Mouse (Mus musculus): ENCODE measurements at regions not wholly inside any gene's neighbourhood (a gene's known extent, or its start where the extent isn't known, plus 50 kb on each side); places are given as distances from the start of the nearest gene placed in this dataset.

DNA sequence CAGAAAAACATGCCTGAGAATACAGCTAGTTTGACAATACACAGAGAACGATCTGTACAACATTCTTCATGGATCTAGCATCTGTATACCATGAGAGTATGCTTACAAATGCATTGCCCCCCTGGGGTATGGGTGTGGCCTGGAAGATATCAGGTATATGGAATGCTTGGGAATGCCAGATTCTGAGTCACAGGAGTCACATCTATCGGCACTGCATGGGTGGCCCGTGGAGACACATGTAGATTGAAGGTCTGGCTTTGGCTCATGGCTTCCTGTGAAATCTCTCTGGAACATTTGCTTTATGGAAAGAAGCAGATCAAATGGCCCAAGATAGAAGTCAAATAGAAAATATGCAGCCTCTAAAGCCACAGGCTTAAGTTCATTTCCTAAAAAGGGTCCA is 59.6 kb downstream of the Kcne4 start:
- Histone ChIP-seq H3K4me1 (no peaks in the 10 kb centered on the region), H3K27ac (replicated peaks) (no peak overlapping the region), H3K27me3 (no peaks in the 10 kb centered on the region), H3K4me2 (replicated peaks) (no peak overlapping the region), H3K4me3 (no peak overlapping the region), H3K9ac (replicated peaks) (no peak overlapping the region), H3K9me3 (no peaks in the 10 kb centered on the region), H3K36me3 (no peaks in the 10 kb centered on the region)
- WGBS, result 90% methylated on average over 3 of the region's 3 CpGs
- ATAC-seq (replicated peaks), result no peak

DNA sequence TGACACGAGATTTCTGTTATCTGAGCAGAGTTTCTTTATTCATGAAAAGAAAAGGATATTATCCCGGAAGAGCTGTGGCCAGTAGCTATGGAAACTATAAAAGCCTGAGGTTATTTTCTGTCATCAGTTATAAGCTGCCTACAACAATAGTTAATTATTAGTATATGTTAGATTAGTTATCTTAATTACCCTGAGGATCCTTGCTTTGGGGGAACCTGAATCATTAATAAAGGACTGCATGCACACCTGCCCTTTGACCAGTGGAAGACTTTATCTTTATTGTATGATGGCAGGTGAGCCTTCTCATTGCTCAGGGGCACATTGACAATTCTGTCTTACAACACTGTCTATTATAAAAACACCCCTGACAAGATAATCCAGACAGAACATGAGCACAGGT is 62.7 kb downstream of the Kcne4 start:
- Histone ChIP-seq H3K27me3 (no peaks in the 10 kb centered on the region), H3K4me3 (no peak overlapping the region), H3K9me3 (no peaks in the 10 kb centered on the region), H3K4me2 (replicated peaks) (no peak overlapping the region), H3K27ac (replicated peaks) (no peak overlapping the region), H3K9ac (replicated peaks) (no peak overlapping the region), H3K36me3 (no peaks in the 10 kb centered on the region), H3K4me1 (no peaks in the 10 kb centered on the region)
- WGBS, result 63% methylated on average over 2 of the region's 2 CpGs
- no peak for ATAC-seq (replicated peaks)

DNA sequence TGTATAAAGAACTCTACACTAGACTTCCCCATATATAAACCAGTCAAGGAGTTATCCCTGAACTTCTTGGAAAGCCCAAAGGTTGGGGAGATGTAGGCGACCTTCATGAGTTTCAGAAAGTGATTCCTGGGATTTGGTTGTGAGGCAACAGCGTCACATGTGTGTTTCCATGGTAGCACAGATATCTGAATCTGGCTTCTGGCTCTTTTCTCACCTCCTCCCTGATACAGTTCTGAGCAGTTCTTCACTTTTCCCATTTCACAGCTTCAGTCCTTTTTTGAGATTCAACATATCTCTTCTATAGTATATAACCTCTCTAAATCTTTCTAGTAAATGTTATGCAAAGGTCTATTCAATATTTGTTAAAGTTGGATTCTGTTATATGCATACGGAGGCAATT is 65.9 kb downstream of the Kcne4 start:
- no peak for ATAC-seq (replicated peaks)
- H3K36me3 ChIP-seq, result no peaks in the 10 kb centered on the region
- H3K27me3 ChIP-seq, result no peaks in the 10 kb centered on the region
- H3K9ac ChIP-seq (replicated peaks), result no peak overlapping the region
- H3K27ac ChIP-seq (replicated peaks), result no peak overlapping the region
- no peak overlapping the region for H3K4me2 ChIP-seq (replicated peaks)
- no peaks in the 10 kb centered on the region for H3K9me3 ChIP-seq
- WGBS, result 84% methylated on average over 3 of the region's 3 CpGs
- H3K4me1 ChIP-seq, result no peaks in the 10 kb centered on the region
- no peak overlapping the region for H3K4me3 ChIP-seq

DNA sequence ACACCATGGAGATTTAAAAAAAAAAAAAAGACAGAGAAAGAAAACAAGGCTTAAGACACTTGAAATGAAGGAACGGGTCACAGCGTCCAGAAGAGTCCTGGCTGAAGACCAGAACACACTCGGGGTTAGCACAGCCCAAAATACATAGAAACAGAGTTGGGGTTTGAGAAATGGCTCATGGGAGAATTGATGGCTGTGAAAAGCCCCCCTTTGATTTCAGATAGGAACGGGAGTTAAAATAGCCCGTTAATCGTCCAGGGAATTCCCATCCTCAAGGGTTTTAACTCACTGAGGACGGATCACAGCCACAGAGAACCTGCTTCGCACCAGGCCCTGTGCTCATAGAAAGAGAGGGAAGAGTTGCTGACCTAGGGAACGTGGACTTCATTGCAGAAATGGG is 72.7 kb downstream of the Kcne4 start:
- H3K9me3 ChIP-seq, result no peaks in the 10 kb centered on the region
- no peaks in the 10 kb centered on the region for H3K4me1 ChIP-seq
- H3K27ac ChIP-seq (replicated peaks), result no peak overlapping the region
- no peak overlapping the region for H3K4me3 ChIP-seq
- no peak for ATAC-seq (replicated peaks)
- H3K4me2 ChIP-seq (replicated peaks), result no peak overlapping the region
- 83% methylated on average over 9 of the region's 9 CpGs for WGBS
- H3K36me3 ChIP-seq, result no peaks in the 10 kb centered on the region
- H3K27me3 ChIP-seq, result no peaks in the 10 kb centered on the region
- H3K9ac ChIP-seq (replicated peaks), result no peak overlapping the region

DNA sequence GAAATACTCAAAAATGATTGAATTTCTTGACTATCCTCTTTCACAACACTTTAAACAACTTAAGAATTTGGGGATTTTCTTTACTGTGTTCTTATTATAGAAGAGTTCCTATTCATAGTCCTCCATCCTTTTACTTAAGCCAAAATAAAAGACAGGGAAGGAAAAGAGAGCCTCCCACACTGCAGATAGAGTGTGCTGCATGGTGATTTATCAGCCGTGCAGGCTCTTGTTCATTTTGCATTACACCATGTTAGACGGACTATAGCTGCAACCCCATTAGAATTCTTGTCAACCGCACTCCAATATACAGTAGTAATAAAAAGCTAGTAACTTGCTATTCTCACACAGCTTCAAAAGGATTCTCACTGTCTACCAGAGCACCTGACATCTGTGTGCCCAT is 74.8 kb downstream of the Kcne4 start:
- H3K27ac ChIP-seq (replicated peaks), result no peak overlapping the region
- no peak overlapping the region for H3K9ac ChIP-seq (replicated peaks)
- no peaks in the 10 kb centered on the region for H3K4me1 ChIP-seq
- no peak for ATAC-seq (replicated peaks)
- 89% methylated on average over 3 of the region's 3 CpGs for WGBS
- H3K36me3 ChIP-seq, result no peaks in the 10 kb centered on the region
- no peak overlapping the region for H3K4me2 ChIP-seq (replicated peaks)
- H3K4me3 ChIP-seq, result no peak overlapping the region
- no peaks in the 10 kb centered on the region for H3K9me3 ChIP-seq
- H3K27me3 ChIP-seq, result no peaks in the 10 kb centered on the region

- no peak for ATAC-seq (replicated peaks)
- no peak overlapping the region for H3K9ac ChIP-seq (replicated peaks)
- H3K36me3 ChIP-seq, result no peaks in the 10 kb centered on the region
- H3K9me3 ChIP-seq, result no peaks in the 10 kb centered on the region
- H3K4me2 ChIP-seq (replicated peaks), result no peak overlapping the region
- H3K4me3 ChIP-seq, result no peak overlapping the region
- H3K27ac ChIP-seq (replicated peaks), result no peak overlapping the region
- no peaks in the 10 kb centered on the region for H3K27me3 ChIP-seq
- H3K4me1 ChIP-seq, result no peaks in the 10 kb centered on the region
- WGBS, result 87% methylated on average over 4 of the region's 4 CpGs
These were observed 77.7 kb downstream of the Kcne4 start for GRCm38 (mm10) chr1:78894301-78894700.

DNA sequence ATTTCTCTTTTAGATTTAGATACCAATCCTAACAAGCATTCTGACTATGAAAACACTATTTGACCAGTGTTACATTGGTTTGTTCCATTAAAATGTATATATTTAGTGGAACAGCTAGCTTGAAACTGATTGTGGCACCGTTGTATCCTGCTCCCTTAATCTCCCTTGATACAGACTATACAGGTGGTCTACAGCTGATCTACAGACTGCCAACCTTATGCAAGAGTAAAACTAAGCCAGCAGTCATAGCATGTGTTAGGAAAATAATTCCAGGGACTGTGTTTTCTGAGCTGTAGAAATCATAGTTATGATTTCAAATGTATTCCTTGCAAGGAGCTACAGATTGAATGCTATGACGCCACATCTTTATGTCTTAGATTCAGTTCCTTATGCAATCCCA is 78.6 kb downstream of the Kcne4 start:
- no peak overlapping the region for H3K27ac ChIP-seq (replicated peaks)
- no peak overlapping the region for H3K9ac ChIP-seq (replicated peaks)
- H3K4me1 ChIP-seq, result no peaks in the 10 kb centered on the region
- no peak overlapping the region for H3K4me3 ChIP-seq
- H3K27me3 ChIP-seq, result no peaks in the 10 kb centered on the region
- H3K4me2 ChIP-seq (replicated peaks), result no peak overlapping the region
- 0 out of 2 replicates have a peak, but pooled peaks have one; percentile 46 for ATAC-seq (replicated peaks)
- WGBS, result 80% methylated on average over 2 of the region's 2 CpGs
- H3K9me3 ChIP-seq, result no peaks in the 10 kb centered on the region
- no peaks in the 10 kb centered on the region for H3K36me3 ChIP-seq

GRCm38 (mm10) chr1:78907591-78907990 is 91.0 kb downstream of the Kcne4 start:
- 79% methylated on average over 1 of the region's 1 CpGs for WGBS
- Histone ChIP-seq H3K4me2 (replicated peaks) (no peak overlapping the region), H3K4me3 (no peak overlapping the region), H3K27me3 (no peaks in the 10 kb centered on the region), H3K36me3 (no peaks in the 10 kb centered on the region), H3K27ac (replicated peaks) (no peak overlapping the region), H3K9me3 (no peaks in the 10 kb centered on the region), H3K4me1 (no peaks in the 10 kb centered on the region), H3K9ac (replicated peaks) (no peak overlapping the region)
- ATAC-seq (replicated peaks), result no peak

- Histone ChIP-seq H3K27me3 (no peaks in the 10 kb centered on the region), H3K4me3 (no peak overlapping the region), H3K9me3 (no peaks in the 10 kb centered on the region), H3K9ac (replicated peaks) (no peak overlapping the region), H3K4me2 (replicated peaks) (no peak overlapping the region), H3K36me3 (no peaks in the 10 kb centered on the region), H3K4me1 (no peaks in the 10 kb centered on the region), H3K27ac (replicated peaks) (no peak overlapping the region)
- WGBS, result 35% methylated on average over 5 of the region's 5 CpGs
- no peak for ATAC-seq (replicated peaks)
These were observed 91.4 kb downstream of the Kcne4 start for GRCm38 (mm10) chr1:78907991-78908390.

DNA sequence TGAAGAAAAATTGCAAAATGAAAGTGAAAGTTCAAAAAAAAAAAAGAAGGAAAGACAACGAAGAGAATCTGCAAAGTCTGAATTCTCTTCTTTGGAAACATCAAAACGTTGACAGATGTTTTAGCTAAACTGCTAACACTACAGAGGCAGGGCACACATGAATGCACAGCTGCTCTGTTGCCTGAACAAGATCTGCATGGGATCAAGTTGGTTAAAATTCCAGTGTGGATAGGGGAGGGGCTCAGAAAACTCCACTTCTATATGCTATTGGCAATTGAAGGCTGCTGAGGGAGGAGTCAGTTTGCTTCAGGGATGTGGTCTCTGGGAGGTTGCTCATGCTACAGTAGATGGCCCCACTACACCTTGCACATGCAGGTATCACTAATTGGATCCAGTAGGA is 97.2 kb downstream of the Kcne4 start:
- H3K9me3 ChIP-seq, result no peaks in the 10 kb centered on the region
- H3K4me3 ChIP-seq, result no peak overlapping the region
- WGBS, result 66% methylated on average over 2 of the region's 2 CpGs
- no peaks in the 10 kb centered on the region for H3K4me1 ChIP-seq
- ATAC-seq (replicated peaks), result no peak
- no peaks in the 10 kb centered on the region for H3K36me3 ChIP-seq
- H3K4me2 ChIP-seq (replicated peaks), result no peak overlapping the region
- no peaks in the 10 kb centered on the region for H3K27me3 ChIP-seq
- no peak overlapping the region for H3K9ac ChIP-seq (replicated peaks)
- no peak overlapping the region for H3K27ac ChIP-seq (replicated peaks)

- Histone ChIP-seq H3K27ac (replicated peaks) (no peak overlapping the region), H3K9ac (replicated peaks) (no peak overlapping the region), H3K27me3 (no peaks in the 10 kb centered on the region), H3K36me3 (no peaks in the 10 kb centered on the region), H3K4me2 (replicated peaks) (no peak overlapping the region), H3K9me3 (no peaks in the 10 kb centered on the region), H3K4me1 (no peaks in the 10 kb centered on the region), H3K4me3 (no peak overlapping the region)
- WGBS, result 3% methylated on average over 1 of the region's 1 CpGs
- no peak for ATAC-seq (replicated peaks)
These were observed 103.3 kb downstream of the Kcne4 start for GRCm38 (mm10) chr1:78919863-78920262.

DNA sequence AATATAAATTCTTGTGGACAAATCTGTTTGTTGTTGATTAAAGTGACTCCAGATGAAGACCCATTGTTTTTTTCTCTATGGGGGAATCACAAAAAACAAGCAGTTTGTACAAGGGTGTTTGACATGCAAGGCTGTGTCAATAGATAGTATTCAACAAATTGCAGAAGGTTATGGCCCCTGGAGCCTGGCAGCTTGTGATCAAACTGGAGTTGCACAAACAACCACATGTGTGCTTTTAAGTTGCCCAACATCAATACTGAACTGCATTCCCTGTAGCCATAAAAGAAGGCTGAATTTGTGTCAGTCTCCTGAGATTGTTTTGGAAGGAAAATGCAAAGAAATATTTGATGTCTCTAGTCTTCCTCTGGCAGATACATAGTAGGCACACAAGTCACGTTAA is 113.4 kb downstream of the Kcne4 start:
- Histone ChIP-seq H3K27ac (replicated peaks) (no peak overlapping the region), H3K9me3 (no peaks in the 10 kb centered on the region), H3K36me3 (no peaks in the 10 kb centered on the region), H3K4me1 (no peaks in the 10 kb centered on the region), H3K9ac (replicated peaks) (no peak overlapping the region), H3K27me3 (no peaks in the 10 kb centered on the region), H3K4me2 (replicated peaks) (no peak overlapping the region), H3K4me3 (no peak overlapping the region)
- 92% methylated on average over 1 of the region's 1 CpGs for WGBS
- no peak for ATAC-seq (replicated peaks)

DNA sequence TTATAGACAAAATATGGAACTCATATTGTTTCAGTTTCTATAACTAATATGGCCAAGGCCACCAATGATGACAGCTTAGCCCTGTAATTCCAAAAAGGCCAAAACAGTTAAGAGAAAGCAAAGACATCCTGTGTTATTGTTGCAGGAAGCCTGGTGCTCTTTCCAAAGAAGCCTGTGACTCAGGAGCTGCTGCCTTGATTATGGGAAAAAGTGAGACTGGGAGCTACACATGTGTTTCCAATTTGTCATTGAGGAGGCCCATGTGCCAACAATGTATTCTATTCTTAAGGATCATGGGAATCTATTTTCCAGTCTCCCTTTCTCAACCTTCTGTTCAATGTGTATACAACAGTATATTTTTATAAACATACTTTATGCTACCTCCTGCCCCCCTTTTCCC is 123.3 kb downstream of the Kcne4 start:
- no peaks in the 10 kb centered on the region for H3K27me3 ChIP-seq
- no peak for ATAC-seq (replicated peaks)

GRCm38 (mm10) chr1:78945588-78945987 is 129.0 kb downstream of the Kcne4 start:
- WGBS, result 89% methylated on average over 2 of the region's 2 CpGs
- H3K4me1 ChIP-seq, result no peaks in the 10 kb centered on the region
- no peak for ATAC-seq (replicated peaks)

More for the DNA sequence above, 123.3 kb downstream of the Kcne4 start:
- no peaks in the 10 kb centered on the region for H3K9me3 ChIP-seq
- no peaks in the 10 kb centered on the region for H3K4me1 ChIP-seq
- H3K36me3 ChIP-seq, result no peaks in the 10 kb centered on the region
- no peak overlapping the region for H3K4me3 ChIP-seq
- H3K27ac ChIP-seq (replicated peaks), result no peak overlapping the region
- H3K4me2 ChIP-seq (replicated peaks), result no peak overlapping the region
- no peak overlapping the region for H3K9ac ChIP-seq (replicated peaks)

More at GRCm38 (mm10) chr1:78945588-78945987, 129.0 kb downstream of the Kcne4 start:
- Histone ChIP-seq H3K27ac (replicated peaks) (no peak overlapping the region), H3K27me3 (no peaks in the 10 kb centered on the region), H3K4me2 (replicated peaks) (no peak overlapping the region), H3K9me3 (no peaks in the 10 kb centered on the region), H3K9ac (replicated peaks) (no peak overlapping the region), H3K36me3 (no peaks in the 10 kb centered on the region), H3K4me3 (no peak overlapping the region)

Measured in forebrain, embryonic 15.5 days (tissue).